Mouse (Mus musculus) brain, adult 2 months (tissue): ENCODE results near the gene Aaed1.
"Not testable (repeated sequence)": the region's sequence is repeated elsewhere in the genome, so short reads cannot be mapped to it uniquely, and the experiment has no call there.

Experiments
- DNase-seq: peaks from one replicate; pipeline ENCODE4 v3.0.0; 2011; ENCODE audit warnings: low read depth, low spot score

The Aaed1 gene

DNA sequence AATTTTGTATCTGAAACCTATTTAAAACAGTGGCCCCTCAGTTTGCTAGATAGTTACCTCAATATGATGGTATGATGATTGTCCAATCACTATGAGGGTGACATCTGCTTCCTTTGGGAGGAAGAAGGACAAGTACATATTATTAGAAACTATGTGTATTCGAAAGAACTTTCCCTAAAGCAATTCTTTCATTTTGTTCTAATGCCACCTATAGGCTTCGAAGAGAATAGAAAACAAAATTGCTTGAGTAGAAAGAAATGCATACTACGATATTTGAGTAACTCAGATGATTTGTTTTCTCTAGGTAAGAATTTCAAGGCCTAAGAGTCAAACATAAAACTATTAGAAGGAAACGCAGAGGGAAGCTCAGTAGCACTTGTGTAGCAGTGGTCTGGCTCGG is 3.5 kb downstream of the Aaed1 start:
- peak; percentile 44 for DNase-seq

GRCm38 (mm10) chr13:64307508-64307907 is 5.0 kb downstream of the Aaed1 start:
- DNase-seq = peak; percentile 58

DNA sequence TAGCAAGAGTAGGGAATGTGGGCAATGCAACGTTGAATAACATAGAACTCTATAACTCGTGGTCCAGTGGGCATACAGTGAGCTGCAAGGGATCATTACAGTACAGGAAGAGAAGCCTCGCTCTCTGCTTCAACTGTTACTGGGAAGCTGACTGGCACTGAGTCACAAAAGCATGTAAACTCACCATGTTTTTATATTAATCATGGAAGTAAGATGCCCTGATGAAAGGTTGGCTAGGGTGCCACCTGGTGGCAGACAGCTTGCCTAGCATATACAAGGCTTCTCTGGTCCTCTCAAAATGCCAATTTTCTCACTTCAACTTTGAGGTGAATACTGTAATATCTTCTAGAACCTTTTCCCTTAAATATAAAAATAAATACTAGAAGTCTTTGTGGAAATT is 6.4 kb downstream of the Aaed1 start:
- peak; percentile 89 for DNase-seq

- no peak for DNase-seq
Observed at GRCm38 (mm10) chr13:64299069-64299468, 13.4 kb downstream of the Aaed1 start.

GRCm38 (mm10) chr13:64286791-64287190 is 25.7 kb downstream of the Aaed1 start:
- DNase-seq = no peak

DNA sequence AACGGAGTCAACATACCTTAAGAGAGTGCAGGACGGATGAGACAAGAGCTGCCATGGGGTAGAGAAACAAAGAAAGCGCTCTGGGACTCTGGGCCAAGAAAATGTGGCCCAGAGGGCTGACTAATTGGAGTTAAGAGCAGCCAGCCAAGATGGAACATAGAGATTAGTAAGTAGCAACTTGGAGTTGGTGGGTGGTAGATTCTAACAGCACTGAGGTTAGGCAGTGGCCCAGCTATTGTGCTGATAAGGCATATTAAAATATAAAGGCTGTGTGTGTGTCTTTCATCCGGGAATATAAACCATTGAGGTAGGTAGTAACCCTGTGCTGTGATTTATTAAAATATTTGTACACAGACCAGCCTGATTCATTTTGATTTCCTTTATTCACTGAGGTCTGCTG is 26.2 kb downstream of the Aaed1 start:
- no peak for DNase-seq

GRCm38 (mm10) chr13:64284676-64285075 is 27.8 kb downstream of the Aaed1 start:
- DNase-seq = no peak

GRCm38 (mm10) chr13:64280940-64281339 is 31.6 kb downstream of the Aaed1 start:
- no peak for DNase-seq

DNA sequence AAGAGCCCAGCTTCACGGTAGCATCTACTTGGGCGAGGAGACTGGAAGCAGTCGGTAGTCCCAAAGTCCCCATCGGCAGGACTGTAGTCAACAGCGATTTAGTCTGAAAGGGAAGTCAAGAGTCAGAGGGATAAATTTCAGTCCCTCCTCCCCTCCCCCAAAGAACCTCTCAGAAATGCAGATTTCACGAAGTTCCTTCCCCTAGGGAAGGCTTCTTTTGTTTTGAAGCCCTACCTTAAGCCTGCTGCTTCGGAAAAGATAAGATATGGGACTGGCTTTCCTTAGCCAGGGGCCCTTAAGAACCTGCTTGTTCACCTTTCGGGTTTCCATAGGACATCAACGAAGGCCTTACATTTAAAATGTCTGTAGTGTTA is 36.8 kb downstream of the Aaed1 start:
- no peak for DNase-seq

- DNase-seq = peak; percentile 90
Observed at GRCm38 (mm10) chr13:64274879-64275753, 37.4 kb downstream of the Aaed1 start, which contains the start of gene Cdc14b. Gene Cdc14b (minus strand): TSS chr13:64275290.

DNA sequence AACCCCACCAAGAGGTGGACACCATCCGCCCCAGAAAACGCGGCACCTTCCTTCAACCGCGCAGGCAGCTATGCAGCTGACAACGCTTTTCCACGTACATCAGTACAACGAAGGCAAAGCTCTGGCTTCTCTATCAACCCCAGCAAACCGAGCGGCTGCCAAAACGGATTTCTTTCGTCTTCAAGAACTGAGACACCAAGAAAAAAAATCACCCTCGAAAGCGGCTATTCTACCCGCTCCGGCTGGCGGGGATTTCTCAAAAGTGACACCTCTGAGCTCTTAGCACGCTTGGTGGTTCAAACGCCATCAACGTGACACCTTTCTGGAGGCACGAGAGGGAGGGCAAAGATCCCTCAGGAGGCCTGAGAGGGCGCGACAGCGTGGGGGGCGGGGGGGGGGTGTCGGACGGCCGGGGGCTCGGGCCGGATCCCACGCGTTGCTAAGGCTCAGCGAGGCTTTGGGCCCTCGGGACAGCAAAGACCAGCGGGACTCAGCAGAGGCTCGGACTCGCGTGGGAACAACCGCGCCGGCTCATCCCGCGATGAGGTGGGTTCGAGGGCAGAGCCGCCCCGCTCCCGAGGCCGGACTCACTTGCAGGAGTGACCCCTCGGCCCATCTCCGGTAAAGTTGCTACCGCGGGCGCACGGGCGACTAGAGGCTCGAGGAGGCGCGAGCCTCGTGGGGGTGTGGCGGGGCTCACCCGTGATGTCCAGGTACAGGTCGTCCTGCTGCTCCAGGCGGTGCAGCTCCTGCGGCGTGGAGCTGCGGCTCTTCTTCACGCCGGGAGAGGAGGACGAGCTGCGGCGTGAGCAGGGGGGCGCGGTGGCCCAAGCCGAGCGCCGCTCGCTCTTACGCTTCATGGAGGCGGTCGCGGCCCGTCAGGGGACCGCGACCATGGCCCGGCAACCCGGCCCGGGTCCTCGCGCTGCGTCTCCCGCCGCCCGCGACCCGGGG is 38.3 kb downstream of the Aaed1 start:
- peak; percentile 62 for DNase-seq

GRCm38 (mm10) chr13:64273352-64273751 is 39.2 kb downstream of the Aaed1 start:
- DNase-seq = no peak

DNA sequence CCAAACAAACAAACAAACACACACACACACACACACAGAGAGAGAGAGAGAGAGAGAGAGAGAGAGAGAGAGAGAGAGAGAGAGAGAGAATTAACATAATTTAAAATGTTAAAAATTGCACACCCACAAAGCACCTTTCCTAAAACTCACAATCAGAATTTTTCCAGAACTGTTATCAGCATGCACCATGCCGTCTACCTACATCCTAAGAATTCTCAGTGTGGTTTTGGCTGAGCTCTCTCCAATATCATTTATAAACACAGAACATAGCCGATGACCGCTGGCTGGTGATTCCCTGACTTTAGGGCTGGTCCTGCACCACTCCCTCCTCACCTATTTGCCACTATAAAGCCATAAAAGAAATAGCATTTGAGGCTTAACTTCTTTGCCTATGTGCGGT is 44.1 kb downstream of the Aaed1 start:
- DNase-seq = no peak

DNA sequence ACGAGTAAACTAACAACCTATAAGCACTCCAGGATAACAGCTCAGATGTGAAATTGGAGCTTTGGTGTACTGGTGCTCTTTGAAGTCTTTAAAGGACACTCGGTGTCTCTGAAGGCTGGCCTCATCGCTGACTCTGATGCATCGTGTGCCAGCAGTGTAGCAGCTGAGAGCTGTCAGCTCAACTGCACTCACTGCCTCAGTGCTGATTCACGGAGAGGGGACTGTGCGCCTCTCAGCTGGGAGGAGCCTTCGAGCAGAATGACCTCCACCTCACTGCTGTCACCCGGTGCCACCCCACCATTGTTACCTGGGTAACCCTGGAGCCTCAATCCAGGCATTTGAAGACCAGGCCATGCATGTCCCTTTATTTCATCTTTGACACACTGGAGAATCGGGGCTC is 45.4 kb downstream of the Aaed1 start:
- DNase-seq = peak; percentile 38

DNA sequence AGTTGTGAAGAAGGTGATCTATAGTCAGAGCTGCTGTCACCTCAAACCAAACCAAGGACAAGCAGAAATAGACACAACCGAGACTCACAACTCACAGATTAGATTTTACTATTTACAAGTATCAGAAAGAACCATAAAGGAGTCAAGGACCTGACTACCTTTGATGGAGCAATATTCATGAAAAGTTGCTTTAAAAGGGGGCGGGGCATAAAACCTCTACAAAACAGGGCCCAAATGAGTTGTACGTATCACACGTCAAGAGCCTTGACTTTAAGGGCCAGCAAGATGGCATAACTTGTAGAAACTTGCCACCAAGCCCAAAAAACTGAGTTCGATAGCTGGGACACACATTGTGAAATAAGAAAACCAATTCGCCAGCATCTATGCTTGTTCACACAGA is 47.9 kb downstream of the Aaed1 start:
- DNase-seq = no peak

DNA sequence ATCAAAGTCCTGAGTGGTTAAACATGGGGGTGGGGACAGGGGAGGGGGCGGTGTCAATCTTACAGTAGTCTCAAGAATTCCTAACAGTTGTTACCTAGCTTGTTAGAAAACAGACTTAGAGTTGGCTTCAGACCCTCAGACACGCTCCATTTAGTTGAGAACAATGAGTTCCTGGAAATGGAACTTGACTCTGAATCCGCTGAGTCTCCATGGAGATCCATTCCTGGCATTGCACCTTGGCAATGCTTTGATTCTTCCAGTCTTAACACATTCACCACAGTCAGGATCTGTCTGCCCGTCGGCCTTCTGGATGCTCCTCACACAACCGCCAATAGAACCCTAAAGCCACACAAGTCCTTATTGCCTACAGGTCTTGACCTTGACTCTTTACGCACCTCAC is 52.6 kb downstream of the Aaed1 start:
- peak; percentile 74 for DNase-seq

GRCm38 (mm10) chr13:64258516-64258821 is 54.0 kb downstream of the Aaed1 start:
- peak; percentile 90 for DNase-seq

DNA sequence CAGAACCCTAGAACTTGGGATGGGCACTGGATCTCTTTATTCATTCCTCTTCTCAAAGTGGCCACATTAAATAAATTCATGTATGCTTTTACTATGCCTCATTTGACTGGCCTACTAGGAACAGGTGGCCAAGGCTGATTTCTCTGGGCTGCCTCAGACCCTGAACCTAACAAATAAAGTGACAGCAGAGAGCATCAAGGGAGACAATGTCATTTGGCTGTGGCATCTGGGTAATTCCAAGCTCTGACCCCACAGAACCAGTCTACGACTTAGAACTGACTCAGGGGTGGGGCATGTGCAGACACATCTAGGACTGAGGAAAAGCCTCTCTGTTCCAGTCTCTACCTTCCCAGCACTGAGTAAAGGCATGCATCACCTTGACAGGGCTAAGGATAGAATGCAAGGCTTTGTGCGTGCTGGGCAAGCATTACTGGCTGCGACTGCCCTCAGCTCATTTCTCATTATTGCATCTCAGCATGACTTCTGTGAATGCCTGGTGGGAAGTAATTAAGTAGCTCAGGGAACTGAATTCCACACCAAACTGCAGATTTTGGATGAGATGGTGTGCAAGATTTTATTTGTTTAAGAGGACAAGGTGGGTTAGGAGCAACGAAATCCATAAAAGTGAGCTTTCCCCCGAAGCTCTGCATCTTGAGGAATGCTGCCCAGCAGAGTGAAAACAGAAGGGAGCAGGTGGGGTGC is 54.5 kb downstream of the Aaed1 start:
- peak; percentile 89 for DNase-seq

- DNase-seq = peak; percentile 23
Observed at GRCm38 (mm10) chr13:64257010-64257813, 55.3 kb downstream of the Aaed1 start.

- DNase-seq = not testable (repeated sequence)
Observed at GRCm38 (mm10) chr13:64254185-64254584, 58.3 kb downstream of the Aaed1 start.

GRCm38 (mm10) chr13:64253697-64254096 is 58.8 kb downstream of the Aaed1 start:
- DNase-seq = no peak
